Mouse (Mus musculus): Measurements from ENCODE around the gene Trabd2b. TPM values are rescaled to one million over a fixed set of nuclear protein-coding genes. Genes with fewer than 3 reads are reported as not detected.

Trabd2b gene
- 5.7 and 6.1 TPM in 2 replicates for polyA plus RNA-seq (2015; fragmentation: Nextera tagmentation; extraction: Ambion mirVana)

GRCm38 (mm10) chr4:114406355-114407101 is at the start of gene Trabd2b:
TSS of gene Trabd2b (plus strand) at chr4:114406724.
- H3K27ac ChIP-seq (ENCODE audit: low read length) = peak within 1 kb of the TSS; percentile 94
- peaks cover 21% of the 10 kb centered on the region; the same call in 1 of the 2 replicates for H3K27me3 ChIP-seq (ENCODE audit: insufficient read depth, low read length)
- no peaks in the 10 kb centered on the region for H3K36me3 ChIP-seq (ENCODE audit: insufficient read depth, low read length)
- H3K9ac ChIP-seq (replicated peaks; ENCODE audit: low read length) = peak within 1 kb of the TSS; percentile 87
- H3K9me3 ChIP-seq (ENCODE audit: low read length) = no peaks in the 10 kb centered on the region
- H3K4me2 ChIP-seq (replicated peaks; ENCODE audit: low read depth, low read length) = peak within 1 kb of the TSS; percentile 94
- peak within 1 kb of the TSS; percentile 81 for H3K4me3 ChIP-seq (ENCODE audit: low read length)
- WGBS = under 1% methylated on average over 54 of the region's 61 CpGs
- peaks cover 63% of the 10 kb centered on the region for H3K4me1 ChIP-seq (ENCODE audit: insufficient read depth, low read length)
- peak; percentile 12 for ATAC-seq (ENCODE audit: low FRiP score, low TSS enrichment)

GRCm38 (mm10) chr4:114357420-114357819 is 49.1 kb upstream of the Trabd2b start:
- no peak for ATAC-seq (ENCODE audit: low FRiP score, low TSS enrichment)
- no peak overlapping the region for H3K27ac ChIP-seq (ENCODE audit: low read length)
- no peak overlapping the region for H3K4me2 ChIP-seq (replicated peaks; ENCODE audit: low read depth, low read length)
- H3K9ac ChIP-seq (replicated peaks; ENCODE audit: low read length) = no peak overlapping the region
- 46% methylated on average over 4 of the region's 4 CpGs for WGBS
- H3K27me3 ChIP-seq (ENCODE audit: insufficient read depth, low read length) = no peaks in the 10 kb centered on the region
- H3K4me3 ChIP-seq (ENCODE audit: low read length) = no peak overlapping the region
- H3K9me3 ChIP-seq (ENCODE audit: low read length) = no peaks in the 10 kb centered on the region
- no peaks in the 10 kb centered on the region for H3K36me3 ChIP-seq (ENCODE audit: insufficient read depth, low read length)
- H3K4me1 ChIP-seq (ENCODE audit: insufficient read depth, low read length) = no peaks in the 10 kb centered on the region

- H3K27me3 ChIP-seq (ENCODE audit: insufficient read depth, low read length) = no peaks in the 10 kb centered on the region
- H3K4me2 ChIP-seq (replicated peaks; ENCODE audit: low read depth, low read length) = no peak overlapping the region
- H3K36me3 ChIP-seq (ENCODE audit: insufficient read depth, low read length) = no peaks in the 10 kb centered on the region
- ATAC-seq (ENCODE audit: low FRiP score, low TSS enrichment) = no peak
- no peaks in the 10 kb centered on the region for H3K4me1 ChIP-seq (ENCODE audit: insufficient read depth, low read length)
- H3K9ac ChIP-seq (replicated peaks; ENCODE audit: low read length) = no peak overlapping the region
- WGBS = 80% methylated on average over 2 of the region's 2 CpGs
- H3K4me3 ChIP-seq (ENCODE audit: low read length) = no peak overlapping the region
- H3K9me3 ChIP-seq (ENCODE audit: low read length) = no peaks in the 10 kb centered on the region
- no peak overlapping the region for H3K27ac ChIP-seq (ENCODE audit: low read length)
Observed at GRCm38 (mm10) chr4:114358874-114359273, 47.6 kb upstream of the Trabd2b start.

- H3K27me3 ChIP-seq (ENCODE audit: insufficient read depth, low read length) = no peaks in the 10 kb centered on the region
- no peak overlapping the region for H3K9ac ChIP-seq (replicated peaks; ENCODE audit: low read length)
- 96% methylated on average over 1 of the region's 1 CpGs for WGBS
- no peak overlapping the region for H3K27ac ChIP-seq (ENCODE audit: low read length)
- H3K4me2 ChIP-seq (replicated peaks; ENCODE audit: low read depth, low read length) = no peak overlapping the region
- no peak for ATAC-seq (ENCODE audit: low FRiP score, low TSS enrichment)
- H3K9me3 ChIP-seq (ENCODE audit: low read length) = no peaks in the 10 kb centered on the region
- no peak overlapping the region for H3K4me3 ChIP-seq (ENCODE audit: low read length)
- H3K4me1 ChIP-seq (ENCODE audit: insufficient read depth, low read length) = no peaks in the 10 kb centered on the region
- H3K36me3 ChIP-seq (ENCODE audit: insufficient read depth, low read length) = no peaks in the 10 kb centered on the region
Observed at GRCm38 (mm10) chr4:114359818-114360217, 46.7 kb upstream of the Trabd2b start.

- whole genome bisulfite sequencing = 73% methylated on average over 2 of the region's 2 CpGs
- no peaks in the 10 kb centered on the region for H3K27me3 ChIP-seq (ENCODE audit: insufficient read depth, low read length)
- H3K4me2 ChIP-seq (replicated peaks; ENCODE audit: low read depth, low read length) = no peak overlapping the region
- H3K9ac ChIP-seq (replicated peaks; ENCODE audit: low read length) = no peak overlapping the region
- no peaks in the 10 kb centered on the region for H3K9me3 ChIP-seq (ENCODE audit: low read length)
- no peak for ATAC-seq (ENCODE audit: low FRiP score, low TSS enrichment)
- H3K4me3 ChIP-seq (ENCODE audit: low read length) = no peak overlapping the region
- no peaks in the 10 kb centered on the region for H3K4me1 ChIP-seq (ENCODE audit: insufficient read depth, low read length)
- no peak overlapping the region for H3K27ac ChIP-seq (ENCODE audit: low read length)
- no peaks in the 10 kb centered on the region for H3K36me3 ChIP-seq (ENCODE audit: insufficient read depth, low read length)
Observed at GRCm38 (mm10) chr4:114361336-114361735, 45.2 kb upstream of the Trabd2b start.

- Histone ChIP-seq H3K36me3 (ENCODE audit: insufficient read depth, low read length) (no peaks in the 10 kb centered on the region), H3K4me2 (replicated peaks; ENCODE audit: low read depth, low read length) (no peak overlapping the region), H3K9me3 (ENCODE audit: low read length) (no peaks in the 10 kb centered on the region), H3K4me1 (ENCODE audit: insufficient read depth, low read length) (no peaks in the 10 kb centered on the region), H3K27ac (ENCODE audit: low read length) (no peak overlapping the region), H3K9ac (replicated peaks; ENCODE audit: low read length) (no peak overlapping the region), H3K27me3 (ENCODE audit: insufficient read depth, low read length) (0 out of 2 replicates have a peak, but pooled peaks cover 3% of the 10 kb centered on the region), H3K4me3 (ENCODE audit: low read length) (no peak overlapping the region)
- WGBS = 62% methylated on average over 4 of the region's 4 CpGs
- ATAC-seq (ENCODE audit: low FRiP score, low TSS enrichment) = no peak
Observed at GRCm38 (mm10) chr4:114365000-114365399, 41.5 kb upstream of the Trabd2b start.

- Histone ChIP-seq H3K36me3 (ENCODE audit: insufficient read depth, low read length) (no peaks in the 10 kb centered on the region), H3K27ac (ENCODE audit: low read length) (no peak overlapping the region), H3K4me3 (ENCODE audit: low read length) (no peak overlapping the region), H3K9ac (replicated peaks; ENCODE audit: low read length) (no peak overlapping the region), H3K4me2 (replicated peaks; ENCODE audit: low read depth, low read length) (no peak overlapping the region), H3K4me1 (ENCODE audit: insufficient read depth, low read length) (no peaks in the 10 kb centered on the region), H3K9me3 (ENCODE audit: low read length) (no peaks in the 10 kb centered on the region), H3K27me3 (ENCODE audit: insufficient read depth, low read length) (0 out of 2 replicates have a peak, but pooled peaks cover 5% of the 10 kb centered on the region)
- no peak for ATAC-seq (ENCODE audit: low FRiP score, low TSS enrichment)
Observed at GRCm38 (mm10) chr4:114365595-114365994, 40.9 kb upstream of the Trabd2b start.

- Histone ChIP-seq H3K27me3 (ENCODE audit: insufficient read depth, low read length) (0 out of 2 replicates have a peak, but pooled peaks cover 5% of the 10 kb centered on the region), H3K4me3 (ENCODE audit: low read length) (no peak overlapping the region), H3K36me3 (ENCODE audit: insufficient read depth, low read length) (no peaks in the 10 kb centered on the region), H3K4me1 (ENCODE audit: insufficient read depth, low read length) (no peaks in the 10 kb centered on the region), H3K27ac (ENCODE audit: low read length) (no peak overlapping the region), H3K4me2 (replicated peaks; ENCODE audit: low read depth, low read length) (no peak overlapping the region), H3K9ac (replicated peaks; ENCODE audit: low read length) (no peak overlapping the region), H3K9me3 (ENCODE audit: low read length) (no peaks in the 10 kb centered on the region)
- no peak for ATAC-seq (ENCODE audit: low FRiP score, low TSS enrichment)
- WGBS = 50% methylated on average over 2 of the region's 2 CpGs
Observed at GRCm38 (mm10) chr4:114367005-114367404, 39.5 kb upstream of the Trabd2b start.

GRCm38 (mm10) chr4:114367840-114368239 is 38.7 kb upstream of the Trabd2b start:
- no peak overlapping the region for H3K9ac ChIP-seq (replicated peaks; ENCODE audit: low read length)
- H3K9me3 ChIP-seq (ENCODE audit: low read length) = no peaks in the 10 kb centered on the region
- ATAC-seq (ENCODE audit: low FRiP score, low TSS enrichment) = 0 out of 2 replicates have a peak, but pooled peaks have one; percentile 13
- no peak overlapping the region for H3K4me3 ChIP-seq (ENCODE audit: low read length)
- H3K27ac ChIP-seq (ENCODE audit: low read length) = no peak overlapping the region
- 54% methylated on average over 7 of the region's 7 CpGs for WGBS
- H3K4me2 ChIP-seq (replicated peaks; ENCODE audit: low read depth, low read length) = no peak overlapping the region
- 0 out of 2 replicates have a peak, but pooled peaks cover 5% of the 10 kb centered on the region for H3K27me3 ChIP-seq (ENCODE audit: insufficient read depth, low read length)
- H3K4me1 ChIP-seq (ENCODE audit: insufficient read depth, low read length) = no peaks in the 10 kb centered on the region
- H3K36me3 ChIP-seq (ENCODE audit: insufficient read depth, low read length) = no peaks in the 10 kb centered on the region

GRCm38 (mm10) chr4:114369591-114369990 is 36.9 kb upstream of the Trabd2b start:
- no peak for ATAC-seq (ENCODE audit: low FRiP score, low TSS enrichment)

More at GRCm38 (mm10) chr4:114369591-114369990, 36.9 kb upstream of the Trabd2b start:
- Histone ChIP-seq H3K4me2 (replicated peaks; ENCODE audit: low read depth, low read length) (no peak overlapping the region), H3K9me3 (ENCODE audit: low read length) (no peaks in the 10 kb centered on the region), H3K27me3 (ENCODE audit: insufficient read depth, low read length) (0 out of 2 replicates have a peak, but pooled peaks cover 5% of the 10 kb centered on the region), H3K9ac (replicated peaks; ENCODE audit: low read length) (no peak overlapping the region), H3K36me3 (ENCODE audit: insufficient read depth, low read length) (no peaks in the 10 kb centered on the region), H3K4me1 (ENCODE audit: insufficient read depth, low read length) (no peaks in the 10 kb centered on the region), H3K27ac (ENCODE audit: low read length) (no peak overlapping the region), H3K4me3 (ENCODE audit: low read length) (no peak overlapping the region)
- 96% methylated on average over 2 of the region's 2 CpGs for whole genome bisulfite sequencing
